Mouse (Mus musculus) heart, adult 9 months (tissue): Measurements from ENCODE around the gene Pmis2.

Experiments used
- DNase-seq, 2 experiments: peaks; one replicate each; pipeline ENCODE4 v3.0.0; 2022; ENCODE audit warnings: low spot score in 2 of 2

Pmis2 gene

GRCm38 (mm10) chr7:30671480-30671879, at the start of gene Pmis2:
TSS of gene Pmis2 (minus strand) at chr7:30671605.
- DNase-seq, result no peak

GRCm38 (mm10) chr7:30719669-30720068, 48.3 kb upstream of the Pmis2 start:
- no peak for DNase-seq

GRCm38 (mm10) chr7:30717716-30718046, 46.3 kb upstream of the Pmis2 start:
- no peak for DNase-seq

- peak; percentile 29 to 40 for DNase-seq
Measured at GRCm38 (mm10) chr7:30717006-30717715, 45.8 kb upstream of the Pmis2 start.

GRCm38 (mm10) chr7:30711942-30712341, 40.5 kb upstream of the Pmis2 start, which contains the start of gene Atp4a:
TSS of gene Atp4a (plus strand) at chr7:30712209.
- no peak for DNase-seq

- DNase-seq, result no peak
Measured at GRCm38 (mm10) chr7:30707441-30707840, 36.0 kb upstream of the Pmis2 start.

GRCm38 (mm10) chr7:30706214-30706882, 34.9 kb upstream of the Pmis2 start:
- DNase-seq, result peak in 1 of 2 experiments; percentile 33

- DNase-seq, result no peak
Measured at GRCm38 (mm10) chr7:30698589-30698988, 27.2 kb upstream of the Pmis2 start, which contains the start of gene 2200002J24Rik. TSS of gene 2200002J24Rik (plus strand) at chr7:30698926.

- no peak for DNase-seq
Measured at GRCm38 (mm10) chr7:30698101-30698500, 26.7 kb upstream of the Pmis2 start.

- DNase-seq, result no peak
Measured at GRCm38 (mm10) chr7:30688325-30688724, 16.9 kb upstream of the Pmis2 start.

- no peak for DNase-seq
Measured at GRCm38 (mm10) chr7:30683425-30683824, 12.0 kb upstream of the Pmis2 start.

- DNase-seq, result peak; percentile 47
Measured at GRCm38 (mm10) chr7:30681897-30682296, 10.5 kb upstream of the Pmis2 start.

- DNase-seq, result peak; percentile 30 to 71
Measured at GRCm38 (mm10) chr7:30678263-30678975, 7.0 kb upstream of the Pmis2 start.

- no peak for DNase-seq
Measured at GRCm38 (mm10) chr7:30669229-30669628, 2.2 kb downstream of the Pmis2 start.

GRCm38 (mm10) chr7:30665321-30665720, 6.1 kb downstream of the Pmis2 start:
- no peak for DNase-seq

GRCm38 (mm10) chr7:30664529-30665200, 6.7 kb downstream of the Pmis2 start, which contains the start of gene Haus5:
TSS of gene Haus5 (minus strand) at chr7:30664994.
- peak; percentile 78 to 87 for DNase-seq

GRCm38 (mm10) chr7:30649591-30650540, 21.5 kb downstream of the Pmis2 start, which contains the start of gene Rbm42:
TSS of gene Rbm42 (minus strand) at chr7:30650317.
- peak; percentile 99 for DNase-seq

GRCm38 (mm10) chr7:30639083-30639482, 32.3 kb downstream of the Pmis2 start:
- DNase-seq, result no peak

- DNase-seq, result no peak
Measured at GRCm38 (mm10) chr7:30636395-30636794, 35.0 kb downstream of the Pmis2 start.

GRCm38 (mm10) chr7:30635752-30636151, 35.7 kb downstream of the Pmis2 start, which contains the start of gene Etv2:
TSS of gene Etv2 (minus strand) at chr7:30635852.
- DNase-seq, result no peak

GRCm38 (mm10) chr7:30634621-30635020, 36.8 kb downstream of the Pmis2 start:
- DNase-seq, result no peak
